Mouse (Mus musculus): ENCODE measurements around the gene Ror1. TPM values are rescaled to one million over a fixed set of nuclear protein-coding genes. Genes with fewer than 3 reads are reported as not detected.

Ror1 gene
- polyA plus RNA-seq, 1 experiment from 2014 or later = 11.5 TPM

- whole genome bisulfite sequencing = 15% methylated on average over 3 of the region's 3 CpGs
- Histone ChIP-seq H3K4me2 (no peak overlapping the region), H3K27ac (no peak overlapping the region), H3K9ac (replicated peaks) (no peak overlapping the region), H3K9me3 (no peaks in the 10 kb centered on the region), H3K27me3 (no peaks in the 10 kb centered on the region), H3K4me1 (replicated peaks) (peaks cover 4% of the 10 kb centered on the region; the same call in 1 of the 2 replicates), H3K36me3 (no peaks in the 10 kb centered on the region), H3K4me3 (replicated peaks) (no peak overlapping the region)
- ATAC-seq (ENCODE audit: insufficient number of reproducible peaks, insufficient read depth, low FRiP score, low TSS enrichment, low read depth) = no peak
Observed at GRCm38 (mm10) chr4:100422756-100423155, 327.2 kb downstream of the Ror1 start.

GRCm38 (mm10) chr4:100426101-100426500, 330.5 kb downstream of the Ror1 start:
- Histone ChIP-seq H3K27me3 (0 out of 2 replicates have a peak, but pooled peaks cover 3% of the 10 kb centered on the region), H3K9me3 (no peaks in the 10 kb centered on the region), H3K4me1 (replicated peaks) (peaks cover 13% of the 10 kb centered on the region; the same call in 1 of the 2 replicates), H3K4me3 (replicated peaks) (no peak overlapping the region), H3K36me3 (no peaks in the 10 kb centered on the region), H3K9ac (replicated peaks) (no peak overlapping the region), H3K4me2 (no peak overlapping the region), H3K27ac (no peak overlapping the region)
- no peak for ATAC-seq (ENCODE audit: insufficient number of reproducible peaks, insufficient read depth, low FRiP score, low TSS enrichment, low read depth)
- WGBS = 95% methylated on average over 1 of the region's 1 CpGs

- ATAC-seq (ENCODE audit: insufficient number of reproducible peaks, insufficient read depth, low FRiP score, low TSS enrichment, low read depth) = no peak
- Histone ChIP-seq H3K9me3 (no peaks in the 10 kb centered on the region), H3K9ac (replicated peaks) (no peak overlapping the region), H3K27ac (no peak overlapping the region), H3K4me2 (no peak overlapping the region), H3K36me3 (no peaks in the 10 kb centered on the region), H3K4me3 (replicated peaks) (no peak overlapping the region), H3K27me3 (peaks cover 10% of the 10 kb centered on the region; the same call in 1 of the 2 replicates), H3K4me1 (replicated peaks) (peaks cover 9% of the 10 kb centered on the region; the same call in 1 of the 2 replicates)
- WGBS = 40% methylated on average over 2 of the region's 2 CpGs
Observed at GRCm38 (mm10) chr4:100429371-100429900, 333.8 kb downstream of the Ror1 start.

DNA sequence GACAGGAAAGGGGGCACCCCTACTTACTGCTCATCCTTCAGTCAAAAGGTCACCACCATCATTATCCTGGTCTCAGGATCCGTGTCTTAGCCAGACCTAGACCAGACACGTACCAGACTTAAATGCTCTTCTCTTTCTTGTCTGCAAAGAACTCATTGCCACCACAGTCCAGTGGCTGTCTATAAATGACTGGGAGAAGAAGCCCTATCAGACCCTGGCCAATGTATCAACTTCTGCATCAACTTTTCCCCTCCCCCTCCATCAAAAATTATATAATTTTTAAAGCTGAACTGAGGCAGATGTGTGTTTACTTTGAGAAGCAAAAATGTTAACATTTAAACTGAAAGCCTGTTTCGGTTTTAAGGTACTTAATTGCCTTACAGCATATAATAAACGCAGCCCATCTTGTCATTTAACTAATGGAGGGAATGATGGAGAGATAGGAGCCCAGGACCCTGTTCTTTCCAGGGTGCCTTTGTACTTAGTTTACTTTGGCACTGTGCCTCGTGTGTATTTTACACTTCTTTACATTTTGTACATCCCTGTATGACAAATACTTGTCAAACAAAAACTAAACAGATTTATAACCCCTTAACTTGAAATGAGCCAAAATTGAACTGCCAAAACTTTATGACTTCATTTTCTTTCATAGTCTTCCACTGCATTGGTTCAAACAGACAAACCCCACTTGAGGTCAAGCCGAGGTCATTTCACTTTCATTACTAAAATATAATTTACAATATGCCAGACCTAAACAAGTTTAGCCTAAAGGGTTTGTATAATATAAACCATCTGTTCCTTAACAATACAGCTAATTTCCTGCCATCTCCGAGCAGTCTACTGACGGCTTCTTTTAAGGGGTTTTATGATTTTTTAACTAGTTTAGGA, 339.9 kb downstream of the Ror1 start:
- Histone ChIP-seq H3K9me3 (no peaks in the 10 kb centered on the region), H3K27me3 (peaks cover 10% of the 10 kb centered on the region; the same call in 1 of the 2 replicates), H3K4me1 (replicated peaks) (peaks cover 16% of the 10 kb centered on the region), H3K4me2 (no peak overlapping the region), H3K9ac (replicated peaks) (no peak overlapping the region), H3K4me3 (replicated peaks) (no peak overlapping the region), H3K27ac (no peak overlapping the region), H3K36me3 (peaks cover under 1% of the 10 kb centered on the region; the same call in 1 of the 2 replicates)
- ATAC-seq (ENCODE audit: insufficient number of reproducible peaks, insufficient read depth, low FRiP score, low TSS enrichment, low read depth) = peak; percentile 81
- WGBS = 16% methylated on average over 8 of the region's 8 CpGs

DNA sequence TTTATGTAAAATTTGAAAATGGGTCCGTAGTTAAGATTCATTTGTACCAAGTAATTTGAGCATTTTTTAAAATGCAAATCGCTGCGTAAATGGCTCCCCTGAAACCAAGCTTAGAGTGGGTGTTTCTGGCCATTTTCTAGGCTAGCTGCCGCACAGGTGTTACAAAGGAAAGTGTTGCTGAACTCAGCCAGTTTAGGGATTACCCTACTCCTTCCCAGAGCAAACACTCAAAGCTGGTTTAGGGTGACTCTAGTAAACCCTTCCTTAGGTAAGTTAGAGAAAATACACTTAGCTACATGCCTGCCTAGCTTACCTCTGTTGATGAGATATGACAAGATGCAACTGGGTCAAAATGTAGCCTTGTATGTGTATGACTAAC, 340.6 kb downstream of the Ror1 start:
- 0 out of 2 replicates have a peak, but pooled peaks cover 2% of the 10 kb centered on the region for H3K9me3 ChIP-seq
- peaks cover 7% of the 10 kb centered on the region; the same call in 1 of the 2 replicates for H3K27me3 ChIP-seq
- peaks cover 16% of the 10 kb centered on the region for H3K4me1 ChIP-seq (replicated peaks)
- peak; percentile 73 for ATAC-seq (ENCODE audit: insufficient number of reproducible peaks, insufficient read depth, low FRiP score, low TSS enrichment, low read depth)
- no peak overlapping the region for H3K4me2 ChIP-seq
- WGBS = 19% methylated on average over 4 of the region's 4 CpGs
- H3K36me3 ChIP-seq = peaks cover 7% of the 10 kb centered on the region; the same call in 1 of the 2 replicates
- H3K27ac ChIP-seq = 0 out of 2 replicates have a peak overlapping the region, but pooled peaks have one; percentile 18
- H3K9ac ChIP-seq (replicated peaks) = no peak overlapping the region
- H3K4me3 ChIP-seq (replicated peaks) = no peak overlapping the region

GRCm38 (mm10) chr4:100446897-100447296, 351.3 kb downstream of the Ror1 start:
- Histone ChIP-seq H3K4me2 (no peak overlapping the region), H3K36me3 (peaks cover 2% of the 10 kb centered on the region), H3K9ac (replicated peaks) (no peak overlapping the region), H3K27ac (no peak overlapping the region), H3K9me3 (no peaks in the 10 kb centered on the region), H3K27me3 (no peaks in the 10 kb centered on the region), H3K4me1 (replicated peaks) (no peaks in the 10 kb centered on the region; the same call in 1 of the 2 replicates), H3K4me3 (replicated peaks) (no peak overlapping the region)
- 26% methylated on average over 3 of the region's 3 CpGs for WGBS
- no peak for ATAC-seq (ENCODE audit: insufficient number of reproducible peaks, insufficient read depth, low FRiP score, low TSS enrichment, low read depth)

- H3K4me3 ChIP-seq (replicated peaks) = no peak overlapping the region
- no peak overlapping the region for H3K4me2 ChIP-seq
- 15% methylated on average over 9 of the region's 9 CpGs for WGBS
- ATAC-seq (ENCODE audit: insufficient number of reproducible peaks, insufficient read depth, low FRiP score, low TSS enrichment, low read depth) = no peak
- peaks cover 7% of the 10 kb centered on the region; the same call in 1 of the 2 replicates for H3K4me1 ChIP-seq (replicated peaks)
- H3K36me3 ChIP-seq = no peaks in the 10 kb centered on the region
- no peaks in the 10 kb centered on the region for H3K27me3 ChIP-seq
- H3K9ac ChIP-seq (replicated peaks) = no peak overlapping the region
- H3K27ac ChIP-seq = peak overlapping the region; percentile 18; the same call in 1 of the 2 replicates
- H3K9me3 ChIP-seq = no peaks in the 10 kb centered on the region
Observed at GRCm38 (mm10) chr4:100462493-100463120, 367.0 kb downstream of the Ror1 start.

DNA sequence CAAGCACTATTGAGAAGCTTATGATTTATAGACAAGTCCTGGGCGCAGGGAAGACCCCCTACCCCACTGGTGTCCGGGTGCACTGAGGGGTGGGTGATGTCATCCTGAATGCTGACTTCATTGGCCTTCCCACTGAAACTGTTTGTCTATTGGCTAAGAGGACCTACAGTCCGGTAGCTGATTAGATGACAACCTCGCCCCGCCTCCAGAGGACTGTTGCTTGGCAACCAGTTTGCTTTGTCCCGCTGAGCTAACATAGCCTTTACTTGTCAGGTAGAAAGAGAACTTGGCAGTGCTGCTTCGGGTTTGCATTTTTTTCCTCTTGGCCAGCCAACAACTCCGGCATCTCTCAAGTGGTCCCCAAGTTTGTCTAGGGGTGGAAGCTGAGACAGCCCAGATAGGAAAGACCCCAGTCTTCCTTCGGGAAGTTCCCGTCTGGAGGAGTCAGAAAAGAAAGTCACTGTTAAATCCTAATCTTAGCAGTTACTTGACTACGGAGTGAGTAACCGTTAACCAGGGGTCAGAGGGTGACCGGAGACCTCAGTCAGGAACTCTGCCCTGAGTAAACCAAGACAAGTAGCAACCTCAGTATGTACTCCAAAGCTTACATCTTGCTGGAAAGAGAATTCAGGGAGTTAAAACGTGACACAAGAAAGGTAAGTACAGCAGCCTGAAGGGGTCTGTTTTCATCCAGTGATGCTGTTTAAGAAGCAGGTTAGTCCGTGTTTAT, 383.2 kb downstream of the Ror1 start, which contains the start of gene Ube2u:
Gene Ube2u (plus strand): TSS at position 258 of the 730 bp plus-strand sequence.
- no peak within 1 kb of the TSS for H3K27ac ChIP-seq
- 0 out of 2 replicates have a peak, but pooled peaks have one; percentile 59 for ATAC-seq (ENCODE audit: insufficient number of reproducible peaks, insufficient read depth, low FRiP score, low TSS enrichment, low read depth)
- no peaks in the 10 kb centered on the region for H3K36me3 ChIP-seq
- peak within 1 kb of the TSS; percentile 48 for H3K4me2 ChIP-seq
- 39% methylated on average over 15 of the region's 15 CpGs for WGBS
- peak within 1 kb of the TSS; percentile 21 for H3K4me3 ChIP-seq (replicated peaks)
- peaks cover 6% of the 10 kb centered on the region; the same call in 1 of the 2 replicates for H3K4me1 ChIP-seq (replicated peaks)
- H3K27me3 ChIP-seq = no peaks in the 10 kb centered on the region
- H3K9ac ChIP-seq (replicated peaks) = no peak within 1 kb of the TSS
- H3K9me3 ChIP-seq = no peaks in the 10 kb centered on the region

GRCm38 (mm10) chr4:100488447-100488846, 392.9 kb downstream of the Ror1 start:
- ATAC-seq (ENCODE audit: insufficient number of reproducible peaks, insufficient read depth, low FRiP score, low TSS enrichment, low read depth) = no peak
- Histone ChIP-seq H3K27me3 (no peaks in the 10 kb centered on the region), H3K4me3 (replicated peaks) (no peak overlapping the region), H3K4me1 (replicated peaks) (no peaks in the 10 kb centered on the region), H3K9me3 (no peaks in the 10 kb centered on the region), H3K4me2 (no peak overlapping the region), H3K27ac (no peak overlapping the region), H3K9ac (replicated peaks) (no peak overlapping the region), H3K36me3 (no peaks in the 10 kb centered on the region)
- WGBS = 91% methylated on average over 3 of the region's 3 CpGs
